Mouse (Mus musculus) embryonic facial prominence, embryonic 13.5 days (tissue): ENCODE measurements around the gene Apoa2. TPM values are rescaled to one million over a fixed set of nuclear protein-coding genes. Genes with fewer than 3 reads are reported as not detected.
A peak's percentile ranks its signal among the peaks of the same experiment; 100 is the strongest.

ENCODE experiments used
- ATAC-seq: fragments of 200-750 bp; cut with Nextera tagmentation; 2 replicates; pipeline ENCODE4 v1.8.0; 2017; ENCODE audit warnings: low read depth; ENCODE audit not compliant: insufficient number of reproducible peaks, insufficient read depth, low FRiP score, low TSS enrichment
- H3K27ac ChIP-seq: fragments of 300-500 bp; sonication (generic); 2 replicates; pipeline ENCODE4 v1.5.1; 2015; ENCODE audit warnings: moderate library complexity, mild to moderate bottlenecking, inconsistent platforms
- H3K27me3 ChIP-seq: fragments of 300-500 bp; sonication (generic); 2 replicates; pipeline ENCODE4 v1.6.1; 2015; ENCODE audit warnings: mild to moderate bottlenecking, inconsistent platforms
- H3K36me3 ChIP-seq: fragments of 300-500 bp; sonication (generic); 2 replicates; pipeline ENCODE4 v1.6.1; 2015; ENCODE audit warnings: mild to moderate bottlenecking, inconsistent platforms
- H3K4me1 ChIP-seq: fragments of 300-500 bp; sonication (generic); 2 replicates; pipeline ENCODE4 v1.6.1; 2015; ENCODE audit warnings: inconsistent platforms
- H3K4me2 ChIP-seq: fragments of 300-500 bp; sonication (generic); 2 replicates; pipeline ENCODE4 v1.6.1; 2015; ENCODE audit warnings: moderate library complexity, mild to moderate bottlenecking, inconsistent platforms
- H3K4me3 ChIP-seq: fragments of 300-500 bp; sonication (generic); 2 replicates; pipeline ENCODE4 v1.5.1; 2015; ENCODE audit warnings: mild to moderate bottlenecking, inconsistent platforms
- H3K9ac ChIP-seq: fragments of 300-500 bp; sonication (generic); 2 replicates; pipeline ENCODE4 v1.6.1; 2015; ENCODE audit warnings: mild to moderate bottlenecking, inconsistent platforms
- H3K9me3 ChIP-seq: fragments of 300-500 bp; sonication (generic); 2 replicates; pipeline ENCODE4 v1.6.1; 2016; ENCODE audit warnings: inconsistent platforms
- WGBS: fragments of 180-500 bp; shearing (Covaris S2); methylation state at CpG from one replicate; pipeline ENCODE4 v1.1.7; 2015; ENCODE audit warnings: mixed read lengths; 5-methylcytosine and 5-hydroxymethylcytosine counted together
- polyA plus RNA-seq: library from polyadenylated mRNA; unstranded; fragments of >200 nt; fragmentation: Nextera tagmentation; extraction: Ambion mirVana; gene quantifications from 2 replicates; pipeline ENCODE4 v1.2.1, GENCODE M21; 2015

The Apoa2 gene
- 0.80 and 56.2 TPM in 2 replicates for polyA plus RNA-seq

- H3K27ac ChIP-seq: no peak within 1 kb of the TSS
- peaks cover 4% of the 10 kb centered on the region for H3K36me3 ChIP-seq
- H3K27me3 ChIP-seq: no peaks in the 10 kb centered on the region
- no peak within 1 kb of the TSS for H3K9ac ChIP-seq
- H3K4me1 ChIP-seq: peaks cover 14% of the 10 kb centered on the region
- no peak for ATAC-seq
- H3K4me3 ChIP-seq: no peak within 1 kb of the TSS
- no peak within 1 kb of the TSS for H3K4me2 ChIP-seq
- H3K9me3 ChIP-seq: no peaks in the 10 kb centered on the region
- 68% methylated on average over 5 of the region's 5 CpGs for WGBS
These were observed at the start of gene Apoa2 for GRCm38 (mm10) chr1:171224857-171225256. Apoa2 (plus strand) TSS chr1:171225054.

- no peak overlapping the region for H3K9ac ChIP-seq
- H3K27ac ChIP-seq: no peak overlapping the region
- no peak overlapping the region for H3K4me2 ChIP-seq
- no peak for ATAC-seq
- 72% methylated on average over 5 of the region's 5 CpGs for WGBS
- H3K9me3 ChIP-seq: no peaks in the 10 kb centered on the region
- H3K36me3 ChIP-seq: no peaks in the 10 kb centered on the region
- H3K27me3 ChIP-seq: no peaks in the 10 kb centered on the region
- H3K4me1 ChIP-seq: no peaks in the 10 kb centered on the region
- H3K4me3 ChIP-seq: no peak overlapping the region
These were observed 45.2 kb upstream of the Apoa2 start for GRCm38 (mm10) chr1:171179487-171180171.

GRCm38 (mm10) chr1:171183025-171183424 lies 41.8 kb upstream of the Apoa2 start:
- Histone ChIP-seq H3K4me3 (no peak overlapping the region), H3K9me3 (no peaks in the 10 kb centered on the region), H3K36me3 (no peaks in the 10 kb centered on the region), H3K9ac (no peak overlapping the region), H3K4me2 (no peak overlapping the region), H3K27me3 (no peaks in the 10 kb centered on the region; the same call in 1 of the 2 replicates), H3K4me1 (peaks cover under 1% of the 10 kb centered on the region; the same call in 1 of the 2 replicates), H3K27ac (no peak overlapping the region)
- WGBS: 80% methylated on average over 3 of the region's 3 CpGs
- no peak for ATAC-seq

GRCm38 (mm10) chr1:171183620-171184019 lies 41.2 kb upstream of the Apoa2 start:
- Histone ChIP-seq H3K4me2 (no peak overlapping the region), H3K36me3 (no peaks in the 10 kb centered on the region), H3K9ac (no peak overlapping the region), H3K4me3 (no peak overlapping the region), H3K9me3 (no peaks in the 10 kb centered on the region), H3K4me1 (peaks cover 5% of the 10 kb centered on the region; the same call in 1 of the 2 replicates), H3K27ac (0 out of 2 replicates have a peak overlapping the region, but pooled peaks have one; percentile 44), H3K27me3 (no peaks in the 10 kb centered on the region; the same call in 1 of the 2 replicates)
- 59% methylated on average over 3 of the region's 3 CpGs for WGBS
- no peak for ATAC-seq

GRCm38 (mm10) chr1:171184314-171184713 lies 40.5 kb upstream of the Apoa2 start:
- Histone ChIP-seq H3K4me2 (no peak overlapping the region), H3K9ac (no peak overlapping the region), H3K27ac (no peak overlapping the region), H3K9me3 (no peaks in the 10 kb centered on the region), H3K36me3 (no peaks in the 10 kb centered on the region), H3K4me3 (no peak overlapping the region), H3K27me3 (no peaks in the 10 kb centered on the region; the same call in 1 of the 2 replicates), H3K4me1 (peaks cover 11% of the 10 kb centered on the region)
- no peak for ATAC-seq
- WGBS: 77% methylated on average over 7 of the region's 7 CpGs

- H3K4me2 ChIP-seq: no peak overlapping the region
- no peaks in the 10 kb centered on the region for H3K9me3 ChIP-seq
- H3K9ac ChIP-seq: no peak overlapping the region
- no peak overlapping the region for H3K4me3 ChIP-seq
- WGBS: 63% methylated on average over 8 of the region's 8 CpGs
- H3K4me1 ChIP-seq: peaks cover 18% of the 10 kb centered on the region
- peaks cover under 1% of the 10 kb centered on the region; the same call in 1 of the 2 replicates for H3K27me3 ChIP-seq
- H3K36me3 ChIP-seq: no peaks in the 10 kb centered on the region
- no peak overlapping the region for H3K27ac ChIP-seq
- ATAC-seq: no peak
These were observed 39.2 kb upstream of the Apoa2 start for GRCm38 (mm10) chr1:171185655-171186054.

GRCm38 (mm10) chr1:171187851-171188700 lies 36.8 kb upstream of the Apoa2 start:
- ATAC-seq: no peak
- H3K27ac ChIP-seq: 0 out of 2 replicates have a peak overlapping the region, but pooled peaks have one; percentile 2

GRCm38 (mm10) chr1:171189046-171189445 lies 35.8 kb upstream of the Apoa2 start:
- H3K9me3 ChIP-seq: no peaks in the 10 kb centered on the region
- peak overlapping the region; percentile 66; the same call in 1 of the 2 replicates for H3K27ac ChIP-seq
- peaks cover 34% of the 10 kb centered on the region for H3K27me3 ChIP-seq
- no peak overlapping the region for H3K4me3 ChIP-seq
- ATAC-seq: no peak
- no peaks in the 10 kb centered on the region for H3K36me3 ChIP-seq
- WGBS: 11% methylated on average over 8 of the region's 8 CpGs
- H3K9ac ChIP-seq: no peak overlapping the region
- H3K4me2 ChIP-seq: peak overlapping the region; percentile 7
- H3K4me1 ChIP-seq: peaks cover 32% of the 10 kb centered on the region

More at GRCm38 (mm10) chr1:171187851-171188700, 36.8 kb upstream of the Apoa2 start:
- H3K36me3 ChIP-seq: no peaks in the 10 kb centered on the region
- WGBS: 56% methylated on average over 13 of the region's 13 CpGs
- H3K4me1 ChIP-seq: peaks cover 22% of the 10 kb centered on the region
- H3K4me2 ChIP-seq: no peak overlapping the region
- no peak overlapping the region for H3K4me3 ChIP-seq
- no peak overlapping the region for H3K9ac ChIP-seq
- H3K9me3 ChIP-seq: no peaks in the 10 kb centered on the region
- peaks cover 25% of the 10 kb centered on the region for H3K27me3 ChIP-seq

- WGBS: 35% methylated on average over 14 of the region's 14 CpGs
- Histone ChIP-seq H3K4me1 (peaks cover 38% of the 10 kb centered on the region), H3K27ac (peak overlapping the region; percentile 66; the same call in 1 of the 2 replicates), H3K4me3 (no peak overlapping the region), H3K27me3 (peaks cover 40% of the 10 kb centered on the region), H3K9ac (no peak overlapping the region), H3K36me3 (no peaks in the 10 kb centered on the region), H3K9me3 (no peaks in the 10 kb centered on the region), H3K4me2 (peak overlapping the region; percentile 7)
- ATAC-seq: peak; percentile 69
These were observed 35.3 kb upstream of the Apoa2 start for GRCm38 (mm10) chr1:171189476-171190114.

- no peak for ATAC-seq
- peaks cover 52% of the 10 kb centered on the region for H3K27me3 ChIP-seq
- WGBS: 92% methylated on average over 9 of the region's 9 CpGs
These were observed 34.0 kb upstream of the Apoa2 start for GRCm38 (mm10) chr1:171190832-171191231.

GRCm38 (mm10) chr1:171192283-171192682 lies 32.6 kb upstream of the Apoa2 start:
- H3K27ac ChIP-seq: no peak overlapping the region
- H3K9ac ChIP-seq: no peak overlapping the region
- H3K4me3 ChIP-seq: no peak overlapping the region
- no peak for ATAC-seq
- peaks cover 65% of the 10 kb centered on the region for H3K27me3 ChIP-seq
- WGBS: 43% methylated on average over 10 of the region's 10 CpGs
- H3K9me3 ChIP-seq: no peaks in the 10 kb centered on the region
- H3K4me2 ChIP-seq: no peak overlapping the region
- peaks cover 53% of the 10 kb centered on the region for H3K4me1 ChIP-seq
- H3K36me3 ChIP-seq: no peaks in the 10 kb centered on the region

More at GRCm38 (mm10) chr1:171190832-171191231, 34.0 kb upstream of the Apoa2 start:
- Histone ChIP-seq H3K27ac (no peak overlapping the region), H3K4me1 (peaks cover 49% of the 10 kb centered on the region), H3K36me3 (no peaks in the 10 kb centered on the region), H3K9me3 (no peaks in the 10 kb centered on the region), H3K4me3 (no peak overlapping the region), H3K4me2 (no peak overlapping the region), H3K9ac (no peak overlapping the region)
